Mouse (Mus musculus) thymus, postnatal 14 days (tissue): ENCODE data around the gene Tenm2.
A peak's percentile ranks its signal among the peaks of the same experiment; 100 is the strongest.

Experiments used
- DNase-seq: peaks from one replicate; pipeline ENCODE4 v3.0.0; 2021

The Tenm2 gene

DNA sequence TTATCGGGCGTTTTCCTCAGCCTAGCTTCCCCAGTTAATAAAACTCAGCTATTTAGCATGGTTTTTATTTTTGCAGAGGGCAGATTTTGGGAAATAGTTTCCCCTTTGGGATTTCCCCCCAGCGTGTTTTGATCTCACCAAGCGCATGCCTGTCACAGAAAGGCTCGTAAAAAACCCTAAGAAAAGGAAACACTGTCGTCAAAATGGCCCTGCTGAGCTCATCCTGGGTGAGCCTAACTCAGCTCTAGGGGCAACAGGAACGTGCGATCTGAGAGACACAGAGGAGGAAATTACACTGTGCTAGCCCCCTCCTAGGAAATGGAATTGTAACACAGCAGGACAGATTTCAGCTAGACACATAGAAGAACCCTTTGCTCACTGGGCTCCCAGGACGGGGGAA is 1204.0 kb downstream of the Tenm2 start:
- DNase-seq = no peak

DNA sequence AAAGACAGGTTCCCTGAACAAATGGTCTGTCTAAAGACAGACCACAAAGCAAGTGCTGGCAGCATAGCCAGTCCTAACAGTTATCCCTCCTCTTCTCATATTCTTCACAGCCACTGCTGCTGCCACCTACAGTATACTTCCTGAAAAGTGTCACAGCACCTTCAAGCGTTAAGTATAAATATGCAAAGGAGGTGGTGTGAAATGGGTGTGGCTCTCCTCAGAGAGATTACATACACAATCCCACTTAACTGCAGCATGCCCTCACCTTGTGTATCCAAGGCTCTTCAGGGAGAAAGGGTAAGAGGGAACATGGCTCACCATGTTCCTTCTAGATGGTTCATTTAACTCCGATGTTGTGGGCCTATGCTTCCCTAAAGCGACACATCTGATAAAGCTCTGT is 1215.8 kb downstream of the Tenm2 start:
- DNase-seq = no peak

DNA sequence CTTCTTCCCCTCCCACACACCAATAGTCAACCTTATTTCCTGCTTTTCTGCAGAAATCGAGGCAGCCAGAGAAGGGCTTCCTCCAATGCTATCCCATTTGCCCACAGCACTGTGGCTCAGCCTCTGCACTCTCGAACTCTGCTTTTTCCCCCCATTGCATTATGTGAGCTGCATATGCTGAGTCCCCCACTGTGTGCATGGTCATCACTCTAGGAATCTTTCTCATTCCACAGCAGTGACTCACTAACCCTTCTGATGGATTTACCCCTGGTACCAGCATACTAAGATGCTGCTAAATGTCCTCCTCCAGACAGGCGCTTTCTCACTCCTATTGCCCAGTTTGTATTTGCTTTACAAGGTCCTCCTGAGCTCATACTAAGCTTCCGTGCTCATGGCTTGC is 1222.6 kb downstream of the Tenm2 start:
- DNase-seq = no peak

DNA sequence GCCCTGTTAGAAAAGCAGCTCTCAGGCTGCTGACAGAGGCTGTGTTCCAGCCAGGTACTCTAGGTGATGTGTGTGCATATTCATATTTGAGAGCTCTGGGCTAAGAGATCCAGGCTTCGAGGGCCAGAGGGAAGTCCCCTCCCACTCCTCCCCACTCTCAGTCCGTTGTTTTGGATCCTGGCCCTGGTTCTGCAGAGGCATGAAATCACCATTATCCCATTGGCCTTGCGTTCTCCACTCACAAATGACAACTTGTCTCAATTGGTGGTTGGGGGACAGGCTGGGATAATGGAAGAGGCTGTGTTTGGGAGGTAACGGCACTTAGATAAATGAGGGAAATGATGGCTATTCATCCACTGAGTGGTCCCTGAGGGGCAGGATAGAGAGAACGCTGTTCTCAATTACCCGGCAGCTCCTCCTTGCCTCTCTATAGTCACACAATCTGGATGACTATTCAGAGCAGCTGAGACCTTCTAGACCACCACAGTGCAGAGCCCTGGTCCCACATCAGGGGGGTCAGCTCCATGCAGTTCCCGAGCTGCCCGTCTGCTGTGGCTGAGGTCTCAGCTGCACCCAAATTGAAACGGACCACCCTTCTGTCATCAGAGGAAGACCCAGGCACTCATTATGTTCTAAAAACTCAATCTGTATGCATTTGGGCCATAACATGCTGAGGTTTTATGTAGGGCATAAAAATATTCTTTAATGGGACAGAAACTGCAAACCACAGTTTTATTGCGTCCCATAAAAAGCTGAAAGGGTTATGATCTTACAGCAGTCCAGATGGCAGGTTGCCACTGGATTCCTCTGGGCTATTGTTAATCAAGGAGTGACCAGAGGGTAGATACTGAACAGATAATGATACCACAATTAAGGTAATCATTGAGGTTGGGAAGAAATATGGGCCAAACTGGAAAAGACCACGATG is 1226.2 kb downstream of the Tenm2 start:
- DNase-seq = no peak

DNA sequence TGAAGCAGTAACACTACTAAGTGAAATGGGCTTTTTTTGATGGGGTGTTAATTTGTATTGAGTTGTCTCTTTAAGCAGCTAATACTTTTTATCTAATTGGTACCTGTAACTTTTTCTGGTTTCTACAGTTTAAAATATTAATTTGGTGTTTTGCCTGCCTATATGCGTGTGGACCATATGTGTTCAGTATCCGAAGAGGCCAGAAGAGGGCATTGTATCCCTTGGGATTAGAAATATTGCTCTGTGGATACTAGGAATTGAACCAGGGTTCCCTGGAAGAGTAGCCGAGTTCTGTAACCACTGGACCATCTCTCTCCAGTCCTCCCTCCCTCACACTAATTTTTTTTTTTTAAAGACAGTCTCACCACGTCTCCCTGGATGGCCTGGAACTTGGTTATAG is 1232.9 kb downstream of the Tenm2 start:
- DNase-seq = no peak

DNA sequence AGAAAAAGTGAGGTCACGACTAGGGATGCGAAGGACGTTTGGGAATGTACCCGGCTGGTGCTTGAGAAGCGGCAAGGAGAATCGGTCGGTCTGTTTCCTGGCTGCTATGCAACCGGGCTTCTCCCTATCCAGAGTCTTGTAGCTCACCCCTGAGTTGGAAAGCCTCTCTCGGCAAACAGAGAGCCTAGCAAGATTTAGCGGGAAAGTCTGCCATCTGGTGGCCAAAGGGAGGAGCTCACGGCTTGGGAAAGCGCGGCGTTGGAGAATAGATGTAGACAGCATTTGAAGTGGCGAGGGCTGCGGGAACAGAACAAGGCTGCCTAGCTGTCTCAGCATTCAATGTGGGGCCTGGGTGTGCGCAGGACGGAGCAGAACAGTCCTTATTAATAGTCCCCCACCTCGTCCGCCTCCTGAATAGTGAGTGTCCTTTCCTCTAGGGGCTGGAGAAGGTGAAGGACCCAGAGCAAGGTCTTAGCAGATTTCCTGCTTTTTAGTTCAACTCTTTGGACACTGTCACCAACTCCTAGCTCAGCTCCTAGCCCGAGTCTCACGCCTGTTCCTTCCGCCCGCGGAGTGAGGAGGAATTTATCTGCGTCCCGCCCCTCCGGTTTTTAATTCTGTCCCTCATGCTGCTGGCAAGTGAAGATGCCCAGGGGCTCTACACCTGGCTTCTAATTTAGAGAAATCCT is 1234.3 kb downstream of the Tenm2 start:
- peak; percentile 61 for DNase-seq

DNA sequence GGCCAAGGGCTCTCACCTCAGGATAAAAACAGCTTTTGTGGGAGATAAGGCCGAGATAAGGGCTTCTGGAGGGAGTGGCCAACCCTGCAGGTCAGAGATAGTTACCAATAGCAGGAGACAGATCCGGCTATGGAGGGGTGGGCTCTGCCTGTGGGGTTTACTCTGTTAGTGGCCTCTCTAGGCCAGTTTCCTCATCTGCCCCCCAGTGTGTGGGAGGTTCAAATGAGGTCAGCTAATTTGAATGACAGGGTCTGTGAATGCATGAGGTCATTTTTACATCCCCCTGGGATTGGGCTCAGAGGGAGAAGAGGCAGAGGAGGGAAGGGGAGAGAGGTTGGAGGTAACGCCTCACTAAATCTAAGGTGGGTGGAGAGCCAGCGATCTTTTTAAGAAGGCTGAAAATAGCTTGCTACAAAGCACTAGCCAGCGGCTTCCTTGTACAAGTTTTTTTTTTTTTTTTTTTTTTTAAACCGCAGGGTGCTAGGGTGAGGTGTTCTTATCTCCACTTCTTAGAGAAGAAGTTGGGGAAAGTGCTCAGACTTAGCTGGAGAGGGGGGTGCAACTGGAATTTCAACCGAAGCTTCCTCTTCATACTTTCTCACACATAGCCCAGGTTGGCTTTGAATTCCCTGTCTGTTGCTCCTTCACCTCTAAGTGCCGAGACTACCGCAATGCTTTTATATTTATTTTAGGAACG is 1235.0 kb downstream of the Tenm2 start:
- no peak for DNase-seq

DNA sequence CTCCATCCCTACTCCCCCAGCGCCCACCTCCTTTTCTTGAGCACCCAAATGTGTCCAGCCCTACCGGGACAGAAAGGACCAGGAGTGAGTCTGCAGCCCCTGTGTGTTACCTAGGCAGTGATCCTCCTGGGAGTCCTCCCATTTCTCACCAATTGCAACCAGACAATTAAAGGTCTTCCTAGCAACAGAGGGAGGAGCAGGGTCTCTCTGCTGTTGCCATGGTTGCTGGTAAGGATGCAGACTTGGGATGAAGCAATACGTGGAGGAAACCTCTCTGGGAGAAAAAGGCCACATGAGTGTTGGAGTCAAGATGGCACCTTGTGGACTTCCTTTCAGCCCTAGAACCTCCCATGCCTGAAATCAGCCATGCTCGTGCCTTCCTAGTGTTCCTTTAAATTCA is 1235.7 kb downstream of the Tenm2 start:
- no peak for DNase-seq

DNA sequence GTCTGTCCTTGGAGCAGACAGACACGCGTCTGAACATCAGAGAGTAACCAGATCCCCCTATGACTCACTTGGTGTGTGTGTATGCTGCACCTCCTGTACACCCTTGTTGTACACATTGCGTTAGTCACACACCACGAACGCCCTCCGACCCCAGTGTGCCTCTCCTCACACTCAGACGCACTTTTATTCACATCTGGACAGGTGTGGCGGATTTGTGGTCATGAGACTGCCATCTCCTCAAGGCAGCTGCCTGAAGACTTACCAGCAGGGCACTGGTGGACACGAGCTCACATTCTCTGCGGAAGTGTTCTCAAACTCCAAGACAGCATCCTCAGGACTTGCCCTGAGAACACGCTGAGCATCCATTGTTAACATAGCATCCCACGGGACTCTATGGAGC is 1237.7 kb downstream of the Tenm2 start:
- no peak for DNase-seq

DNA sequence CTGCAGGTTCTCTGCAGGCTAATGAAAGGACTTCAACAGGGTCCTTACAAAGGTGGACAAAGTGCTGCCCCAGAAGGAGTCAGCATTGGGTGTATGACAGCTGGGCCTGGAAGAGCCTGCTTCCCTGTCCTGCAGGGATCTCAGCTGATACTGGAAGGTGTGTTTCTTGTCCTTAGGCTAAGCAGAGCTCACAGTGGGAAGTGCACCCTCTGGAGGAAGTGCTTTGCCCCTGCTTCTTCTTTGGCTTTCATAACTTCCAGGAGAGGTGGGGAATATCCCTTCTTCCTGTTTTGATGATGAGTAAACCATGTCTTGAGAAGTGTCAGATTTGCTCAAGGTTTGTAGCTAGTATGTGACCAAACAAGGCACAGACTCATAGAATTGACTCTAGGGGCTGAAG is 1240.5 kb downstream of the Tenm2 start:
- DNase-seq = no peak

DNA sequence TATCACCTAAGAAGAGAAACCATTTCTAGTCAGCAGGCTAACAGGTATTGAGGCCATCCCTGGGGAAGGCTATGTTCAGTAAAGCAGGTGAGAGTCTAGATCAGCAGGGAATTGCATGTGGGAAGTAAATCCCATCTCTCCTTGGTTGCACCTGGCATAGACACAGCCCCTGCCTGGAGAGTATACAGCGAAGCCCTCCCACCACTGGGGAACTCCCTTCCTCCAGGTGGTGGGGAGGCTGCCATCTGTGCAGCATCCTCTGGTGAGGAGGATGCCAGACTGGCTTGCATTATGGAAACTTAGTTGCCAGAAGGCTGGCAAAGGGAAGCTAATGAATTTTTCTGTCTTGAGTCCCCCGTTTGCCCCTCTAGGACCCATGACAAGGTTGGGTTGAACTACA is 1243.9 kb downstream of the Tenm2 start:
- DNase-seq = no peak

DNA sequence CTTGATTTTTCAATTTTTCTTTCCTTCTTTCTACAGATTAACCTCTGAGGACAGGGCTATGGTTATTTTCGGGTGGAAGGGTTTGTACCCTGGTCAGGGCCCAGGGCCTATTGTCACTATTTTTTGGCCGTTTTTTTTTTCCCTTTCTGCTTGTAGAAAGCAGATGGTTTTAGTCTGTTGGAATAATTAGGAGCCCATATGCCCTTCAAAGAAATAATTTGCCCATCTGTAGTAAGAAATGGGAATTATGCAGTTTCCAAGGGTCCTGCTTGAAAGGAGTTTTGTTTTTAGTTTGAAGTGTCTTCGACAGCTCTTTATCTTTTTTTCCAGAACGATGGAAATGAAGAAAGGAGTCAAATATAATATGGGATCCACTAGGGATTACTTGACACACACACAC is 1245.8 kb downstream of the Tenm2 start:
- no peak for DNase-seq

DNA sequence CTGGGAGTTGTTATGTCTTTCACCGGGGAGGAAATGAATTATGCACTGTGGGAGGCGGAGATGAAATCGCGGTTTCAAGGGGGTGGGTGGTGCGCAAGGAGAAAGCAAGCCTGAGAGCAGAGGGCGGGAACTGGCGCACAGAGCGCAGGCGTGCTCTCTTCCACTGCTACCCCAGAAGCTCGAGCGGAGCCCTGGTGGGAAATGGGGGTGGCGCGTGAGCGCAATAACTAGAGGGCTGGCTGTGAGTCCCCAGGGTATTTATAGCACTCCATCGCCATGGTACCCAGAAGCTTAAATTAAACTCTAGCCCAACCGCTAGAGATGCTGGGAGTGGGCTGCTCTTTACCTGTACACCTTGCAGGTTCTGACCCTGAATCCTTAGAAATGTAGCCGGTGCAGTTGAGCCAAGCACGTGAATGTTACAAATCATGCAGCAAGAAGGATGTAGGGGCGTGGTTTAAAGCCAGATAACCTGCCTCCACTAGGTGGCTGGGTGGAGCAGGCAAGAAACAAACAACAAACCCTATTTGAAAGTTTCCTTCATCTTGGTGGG is 1249.8 kb downstream of the Tenm2 start:
- DNase-seq = peak; percentile 29

DNA sequence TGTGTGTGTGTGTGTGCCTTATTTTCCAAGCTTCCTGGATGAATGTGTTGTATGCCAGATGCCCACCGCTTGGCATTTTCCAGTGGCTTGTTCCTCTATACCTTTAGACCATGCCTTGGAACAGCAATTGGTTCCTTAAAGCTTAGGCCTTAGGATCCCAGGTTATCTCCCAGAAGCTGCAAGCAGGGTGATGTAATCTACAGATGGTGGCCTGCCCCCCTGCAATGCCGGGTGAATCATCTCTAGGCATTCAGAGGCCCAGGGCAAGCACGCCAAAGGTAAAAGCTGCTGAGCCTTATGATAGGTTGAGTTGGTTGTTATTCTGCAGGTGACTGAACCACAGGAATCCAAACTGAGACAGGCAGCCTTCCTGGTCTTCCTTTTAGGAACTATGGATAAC is 1253.0 kb downstream of the Tenm2 start:
- no peak for DNase-seq

DNA sequence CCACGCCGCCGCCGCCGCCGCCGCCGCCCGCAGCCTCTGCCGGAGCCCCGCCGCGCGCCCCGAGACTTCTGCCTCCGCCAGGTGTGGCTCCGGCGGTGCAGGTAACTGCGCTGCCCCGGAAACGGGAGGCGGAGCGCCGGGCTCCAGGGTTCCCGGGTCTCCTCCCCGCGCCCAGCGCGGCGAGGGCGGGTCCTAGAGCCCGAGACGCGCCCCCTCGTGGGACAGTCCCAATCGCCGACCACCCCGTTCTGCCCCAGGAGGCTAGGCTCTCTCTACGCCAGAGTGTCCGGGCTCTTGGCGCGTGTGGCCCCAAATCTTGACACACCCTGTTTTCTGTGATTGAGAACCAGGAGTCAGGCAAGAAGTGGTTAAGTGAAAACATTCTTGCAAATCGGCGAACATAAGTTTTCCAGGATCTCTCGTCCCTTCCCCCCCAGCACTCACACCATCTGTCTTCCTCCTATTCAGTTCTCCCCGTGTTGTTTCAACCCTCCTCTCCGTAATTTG is 1255.3 kb downstream of the Tenm2 start, which contains the start of gene Wwc1:
Gene Wwc1 (minus strand): TSS at position 117 of the 507 bp plus-strand sequence.
- peak; percentile 21 for DNase-seq

DNA sequence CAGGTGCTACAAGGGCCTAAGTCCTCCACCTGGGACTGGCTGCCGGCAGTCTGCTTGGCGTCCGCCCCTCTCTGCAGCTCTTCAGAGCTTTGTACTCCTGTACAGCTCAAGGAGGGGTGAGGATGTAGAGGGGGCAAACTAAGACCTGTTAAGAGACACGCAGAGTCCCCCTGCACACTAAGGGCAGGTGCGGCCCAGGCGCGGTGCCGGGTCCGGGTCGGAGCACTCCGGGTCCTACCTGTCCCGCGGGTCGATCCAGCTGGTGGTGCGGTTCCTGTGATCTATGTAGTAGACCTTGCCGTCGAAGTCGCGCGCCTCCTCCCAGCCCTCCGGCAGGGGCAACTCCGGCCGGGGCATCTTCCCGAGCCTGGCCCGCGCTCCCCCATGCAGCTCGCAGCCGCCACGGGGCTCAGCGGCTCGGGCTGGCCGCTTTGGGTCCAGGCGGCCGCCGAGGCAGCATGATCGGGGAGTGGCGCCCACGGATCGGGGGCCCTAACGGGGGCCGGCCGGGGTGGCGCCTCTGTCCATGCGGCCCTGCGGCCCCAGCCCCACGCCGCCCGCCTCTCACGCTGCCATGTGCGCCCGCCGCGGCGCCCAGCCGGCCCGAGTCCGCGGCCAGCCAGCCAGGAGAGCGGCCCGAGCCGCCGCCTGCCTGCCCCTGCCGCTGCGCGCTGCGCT is 1255.9 kb downstream of the Tenm2 start:
- no peak for DNase-seq

DNA sequence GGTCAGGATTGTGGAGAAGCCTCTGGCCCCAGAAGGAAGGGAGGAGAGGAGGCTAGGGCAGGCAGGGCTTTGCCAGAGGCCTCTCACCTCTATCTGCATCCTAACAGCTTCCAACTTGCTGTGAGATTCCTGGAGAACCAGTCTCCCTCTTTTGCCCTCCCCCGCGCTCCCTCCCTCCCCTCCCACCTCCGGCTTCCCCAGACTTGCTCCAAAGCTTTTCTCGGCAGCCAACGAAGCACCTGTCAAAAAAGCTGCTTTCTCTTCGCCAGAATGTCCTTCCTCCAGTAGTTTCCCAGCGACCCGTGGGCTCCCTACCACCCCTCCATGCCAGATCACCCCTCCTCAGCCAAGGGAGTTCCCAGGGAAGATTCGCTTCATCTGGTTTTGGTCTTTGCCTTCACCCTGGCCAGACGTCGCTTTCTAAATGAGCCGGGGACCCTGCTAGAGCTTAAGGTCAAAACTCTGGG is 1256.5 kb downstream of the Tenm2 start:
- DNase-seq = no peak

DNA sequence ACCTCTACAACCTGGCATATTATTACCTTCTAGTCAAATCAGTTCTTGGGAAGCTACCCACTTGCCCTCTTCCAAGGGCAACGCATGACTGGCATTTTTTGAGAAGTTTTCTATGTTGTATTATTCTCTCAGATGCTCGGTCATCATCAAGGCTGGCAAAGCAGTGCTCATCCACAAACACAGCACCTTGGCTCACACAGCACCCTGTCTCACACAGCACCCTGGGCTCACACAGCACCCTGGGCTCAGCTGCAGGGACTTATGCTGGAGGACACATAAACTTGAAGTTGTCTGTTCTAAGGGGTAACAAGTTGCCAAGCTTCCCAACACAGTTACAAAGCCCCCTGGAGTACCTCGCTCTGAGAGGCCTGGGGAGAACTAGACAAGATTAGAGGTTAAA is 1258.0 kb downstream of the Tenm2 start:
- no peak for DNase-seq

DNA sequence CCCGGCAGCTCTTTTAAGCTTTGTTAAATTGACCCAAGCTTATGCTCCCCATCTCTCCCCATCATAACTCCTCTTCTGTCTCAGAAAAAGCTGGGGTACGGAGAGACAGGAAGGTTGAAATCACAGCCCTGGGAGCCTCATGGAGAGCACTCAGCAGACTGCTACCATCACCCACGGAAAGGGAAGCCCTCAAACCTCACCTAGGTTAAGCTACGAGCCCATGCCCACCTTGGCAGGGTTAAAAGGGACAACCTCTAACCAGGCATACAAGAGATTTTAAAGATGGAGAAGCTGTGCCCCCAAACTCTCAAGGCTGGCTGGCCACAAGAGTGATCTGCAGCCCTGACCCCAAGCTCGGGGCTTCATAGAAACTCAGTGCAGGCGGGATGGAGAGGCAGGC is 1258.7 kb downstream of the Tenm2 start:
- no peak for DNase-seq

DNA sequence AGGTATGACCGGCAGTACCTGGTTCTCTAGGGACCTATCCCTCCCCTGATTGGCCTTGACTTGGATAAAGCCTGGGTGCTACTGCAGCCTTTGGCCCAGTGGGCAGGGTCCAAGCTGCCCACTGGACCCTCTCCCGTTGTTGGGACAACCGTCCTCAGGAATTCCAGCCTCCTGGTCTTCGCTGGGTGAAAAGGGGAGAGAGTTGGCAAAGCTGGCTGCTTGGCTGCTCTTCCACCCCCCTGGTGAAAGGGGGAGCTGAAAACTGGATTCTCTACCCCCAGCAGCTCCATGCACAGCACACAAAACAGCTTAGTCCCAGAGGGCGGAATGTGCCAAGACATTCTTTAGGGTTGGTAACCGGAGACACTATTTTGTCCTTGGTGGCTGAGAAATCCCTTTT is 1259.3 kb downstream of the Tenm2 start:
- no peak for DNase-seq

DNA sequence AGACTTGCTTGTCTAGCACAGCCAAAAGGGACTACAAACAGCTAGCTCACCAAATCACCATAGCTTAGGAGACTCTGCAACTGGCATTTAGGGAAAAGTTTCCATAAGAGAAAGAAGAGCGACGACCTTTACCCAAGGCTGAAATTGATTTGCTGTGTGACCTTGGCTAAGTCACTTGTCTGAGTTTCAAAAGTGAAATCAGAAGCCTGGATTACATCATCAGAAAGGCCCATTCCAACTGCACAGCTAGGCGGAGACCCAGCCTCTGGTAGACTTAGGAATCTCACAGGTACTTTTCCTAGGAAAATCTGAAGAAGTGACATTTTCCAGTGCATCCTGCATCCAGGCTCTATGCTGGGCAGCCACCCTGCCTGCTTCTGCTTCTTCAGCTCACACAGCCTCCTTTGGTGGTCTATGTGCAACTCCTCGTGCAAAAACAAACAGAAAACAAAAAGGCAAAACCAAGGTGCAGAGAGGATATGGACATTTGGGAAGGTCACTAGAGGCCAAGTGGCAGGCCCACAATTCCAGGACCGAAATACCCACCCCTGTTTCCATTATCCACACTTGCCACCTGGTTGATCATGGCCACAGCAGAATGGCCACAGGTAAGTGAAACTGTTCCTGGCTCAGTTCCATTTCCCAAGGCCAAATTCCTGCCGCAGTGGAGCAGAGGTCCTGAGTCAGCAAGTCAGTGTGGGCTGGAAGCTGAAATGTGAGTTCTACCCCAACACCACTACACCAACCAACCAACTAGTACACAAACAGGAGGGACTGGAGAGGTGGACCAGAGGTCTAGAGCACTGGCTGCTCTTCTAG is 1260.9 kb downstream of the Tenm2 start:
- DNase-seq = no peak

DNA sequence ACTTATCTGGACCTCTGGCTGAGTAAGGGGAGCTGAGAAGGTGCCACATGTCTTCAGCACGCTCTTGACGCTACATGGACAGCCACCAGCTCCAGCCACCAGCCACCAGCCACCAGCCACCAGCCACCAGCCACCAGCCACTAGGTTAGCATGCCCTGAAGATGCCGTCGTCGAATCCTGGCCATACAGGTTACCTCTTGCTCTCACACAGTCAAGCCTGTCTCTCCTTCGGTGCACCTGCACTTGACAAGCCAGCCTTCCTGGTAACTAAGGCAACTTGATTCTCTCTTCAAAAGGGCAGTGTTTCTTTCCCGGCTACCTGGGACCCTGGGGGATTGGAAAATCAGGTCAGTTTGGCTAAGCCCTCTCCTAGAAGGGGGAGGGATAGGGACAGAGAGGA is 1262.6 kb downstream of the Tenm2 start:
- no peak for DNase-seq
